Mouse (Mus musculus): ENCODE results near the gene H3f3b. TPM values are rescaled to one million over a fixed set of nuclear protein-coding genes. Genes with fewer than 3 reads are reported as not detected.

The H3f3b gene
- polyA plus RNA-seq, 1 experiment from 2014 or later: 2,318 TPM

DNA sequence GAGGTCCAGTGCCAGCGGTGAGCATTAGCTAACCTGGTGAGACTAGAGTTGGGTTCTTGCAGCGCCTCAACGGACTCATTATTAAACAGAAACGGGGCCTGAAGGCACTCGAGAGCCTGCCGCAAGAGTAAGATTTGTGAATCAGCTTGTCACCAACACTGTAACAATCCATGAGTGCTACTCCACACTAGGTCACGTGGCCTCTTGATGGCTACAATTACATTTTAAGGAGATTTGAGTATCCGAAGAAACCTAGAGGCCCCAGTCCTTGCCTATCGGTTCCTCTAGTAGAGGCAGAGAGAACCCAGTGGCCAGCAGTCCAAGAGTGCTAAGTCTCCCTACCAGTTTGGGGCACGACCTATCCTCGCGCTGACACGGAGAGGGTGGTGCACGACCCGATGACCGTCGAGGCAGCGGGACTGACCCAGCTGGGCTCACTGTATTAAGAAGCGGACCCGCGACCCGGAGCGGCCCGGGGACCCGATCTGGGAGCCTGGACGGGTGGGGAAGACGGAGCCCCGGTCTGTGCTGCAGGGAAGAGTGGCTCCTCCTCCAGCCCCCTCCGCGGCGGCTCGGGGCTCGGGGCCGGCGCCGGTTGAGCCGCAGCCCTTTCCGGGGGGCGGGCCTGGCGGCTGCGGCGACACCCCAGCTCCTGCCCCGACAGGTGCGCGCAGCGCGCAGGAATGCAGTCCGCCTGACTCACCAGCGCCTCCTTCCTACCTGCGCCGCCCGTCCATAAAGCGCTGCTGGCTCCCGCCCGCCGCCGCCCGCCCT is 53.3 kb downstream of the H3f3b start, which contains the start of gene Itgb4:
TSS of gene Itgb4 (plus strand) at position 401 of the 774 bp plus-strand sequence.
- ATAC-seq: no peak
- H3K4me2 ChIP-seq (ENCODE audit: low read length): peak within 1 kb of the TSS; percentile 51
- peaks cover 11% of the 10 kb centered on the region for H3K4me1 ChIP-seq (replicated peaks; ENCODE audit: control insufficient read depth, insufficient read depth, low read length)
- H3K9me3 ChIP-seq (ENCODE audit: control insufficient read depth, low read length): no peaks in the 10 kb centered on the region
- 11% methylated on average over 54 of the region's 58 CpGs for WGBS
- H3K27me3 ChIP-seq (replicated peaks; ENCODE audit: control insufficient read depth, insufficient read depth, low read length): peaks cover 17% of the 10 kb centered on the region
- no peaks in the 10 kb centered on the region for H3K36me3 ChIP-seq (ENCODE audit: control insufficient read depth, insufficient read depth)
- H3K9ac ChIP-seq (replicated peaks; ENCODE audit: low read depth, low read length): peak within 1 kb of the TSS; percentile 47
- H3K4me3 ChIP-seq (replicated peaks; ENCODE audit: low read length): peak within 1 kb of the TSS; percentile 36
- H3K27ac ChIP-seq (ENCODE audit: low read length): no peak within 1 kb of the TSS

Other genes with a start within 250 kb of the H3f3b start
- 9.1 and 11.2 TPM in 2 replicates for gene Caskin2, start 214.3 kb downstream of the H3f3b start, polyA plus RNA-seq (2015; fragmentation: Nextera tagmentation; extraction: Ambion mirVana)
- 25.8 and 28.3 TPM in 2 replicates for gene Tsen54, start 213.2 kb downstream of the H3f3b start, polyA plus RNA-seq (2015; fragmentation: Nextera tagmentation; extraction: Ambion mirVana)
- gene Llgl2, start 203.9 kb downstream of the H3f3b start, polyA plus RNA-seq (2015; fragmentation: Nextera tagmentation; extraction: Ambion mirVana): 1.3 and 2.0 TPM in 2 replicates
- gene Myo15b, start 169.6 kb downstream of the H3f3b start, polyA plus RNA-seq (2015; fragmentation: Nextera tagmentation; extraction: Ambion mirVana): 0.18 TPM in 1 of 2 replicates, not detected in the other
- 1.2 and 1.8 TPM in 2 replicates for gene Smim5, start 128.0 kb downstream of the H3f3b start, polyA plus RNA-seq (2015; fragmentation: Nextera tagmentation; extraction: Ambion mirVana)
- 0.93 and 0.95 TPM in 2 replicates for gene Smim6, start 115.9 kb downstream of the H3f3b start, polyA plus RNA-seq (2015; fragmentation: Nextera tagmentation; extraction: Ambion mirVana)
- 56.2 and 60.7 TPM in 2 replicates for gene Sap30bp, start 94.7 kb downstream of the H3f3b start, polyA plus RNA-seq (2015; fragmentation: Nextera tagmentation; extraction: Ambion mirVana)
- 25.6 and 26.0 TPM in 2 replicates for gene Recql5, start 94.5 kb downstream of the H3f3b start, polyA plus RNA-seq (2015; fragmentation: Nextera tagmentation; extraction: Ambion mirVana)
- 0.67 and 0.80 TPM in 2 replicates for gene Itgb4, start 53.3 kb downstream of the H3f3b start, polyA plus RNA-seq (2015; fragmentation: Nextera tagmentation; extraction: Ambion mirVana)
- 61.3 and 64.2 TPM in 2 replicates for gene Galk1, start 15.2 kb downstream of the H3f3b start, polyA plus RNA-seq (2015; fragmentation: Nextera tagmentation; extraction: Ambion mirVana)
- gene Unk, start 2.4 kb upstream of the H3f3b start, polyA plus RNA-seq (2015; fragmentation: Nextera tagmentation; extraction: Ambion mirVana): 37.6 and 42.1 TPM in 2 replicates
- gene Unc13d, start 50.0 kb upstream of the H3f3b start, polyA plus RNA-seq (2015; fragmentation: Nextera tagmentation; extraction: Ambion mirVana): 0.60 and 0.62 TPM in 2 replicates
- gene Wbp2, start 59.0 kb upstream of the H3f3b start, polyA plus RNA-seq (2015; fragmentation: Nextera tagmentation; extraction: Ambion mirVana): 162 and 163 TPM in 2 replicates
- gene Trim47, start 99.2 kb upstream of the H3f3b start, polyA plus RNA-seq (2015; fragmentation: Nextera tagmentation; extraction: Ambion mirVana): 6.6 and 8.7 TPM in 2 replicates
- 2.0 TPM in 2 replicates for gene Trim65, start 103.2 kb upstream of the H3f3b start, polyA plus RNA-seq (2015; fragmentation: Nextera tagmentation; extraction: Ambion mirVana)
- 65.3 and 75.2 TPM in 2 replicates for gene Mrpl38, start 110.9 kb upstream of the H3f3b start, polyA plus RNA-seq (2015; fragmentation: Nextera tagmentation; extraction: Ambion mirVana)
- gene Fbf1, start 140.2 kb upstream of the H3f3b start, polyA plus RNA-seq (2015; fragmentation: Nextera tagmentation; extraction: Ambion mirVana): 77.4 and 87.4 TPM in 2 replicates
- gene Ten1, start 170.9 kb upstream of the H3f3b start, polyA plus RNA-seq (2015; fragmentation: Nextera tagmentation; extraction: Ambion mirVana): 69.9 and 92.8 TPM in 2 replicates
- gene Acox1, start 171.1 kb upstream of the H3f3b start, polyA plus RNA-seq (2015; fragmentation: Nextera tagmentation; extraction: Ambion mirVana): 62.8 and 63.3 TPM in 2 replicates
- gene Evpl, start 210.1 kb upstream of the H3f3b start, polyA plus RNA-seq (2015; fragmentation: Nextera tagmentation; extraction: Ambion mirVana): 0.32 and 0.39 TPM in 2 replicates
- 64.1 and 72.0 TPM in 2 replicates for gene Srp68, start 246.3 kb upstream of the H3f3b start, polyA plus RNA-seq (2015; fragmentation: Nextera tagmentation; extraction: Ambion mirVana)

Data from forebrain, embryonic 16.5 days (tissue).